Mouse (Mus musculus) v-Abl transformed pro-B cells (cell line): ENCODE measurements around the gene Noto.

Source experiments
- in situ Hi-C, 2 experiments: fragments of 400-800 bp; cut with MboI; formaldehyde crosslinking; loops; one replicate each; pipeline ENCODE4 v1.15.1; 2025; ENCODE audit not compliant: unreplicated experiment in 2 of 2

Gene Noto

DNA sequence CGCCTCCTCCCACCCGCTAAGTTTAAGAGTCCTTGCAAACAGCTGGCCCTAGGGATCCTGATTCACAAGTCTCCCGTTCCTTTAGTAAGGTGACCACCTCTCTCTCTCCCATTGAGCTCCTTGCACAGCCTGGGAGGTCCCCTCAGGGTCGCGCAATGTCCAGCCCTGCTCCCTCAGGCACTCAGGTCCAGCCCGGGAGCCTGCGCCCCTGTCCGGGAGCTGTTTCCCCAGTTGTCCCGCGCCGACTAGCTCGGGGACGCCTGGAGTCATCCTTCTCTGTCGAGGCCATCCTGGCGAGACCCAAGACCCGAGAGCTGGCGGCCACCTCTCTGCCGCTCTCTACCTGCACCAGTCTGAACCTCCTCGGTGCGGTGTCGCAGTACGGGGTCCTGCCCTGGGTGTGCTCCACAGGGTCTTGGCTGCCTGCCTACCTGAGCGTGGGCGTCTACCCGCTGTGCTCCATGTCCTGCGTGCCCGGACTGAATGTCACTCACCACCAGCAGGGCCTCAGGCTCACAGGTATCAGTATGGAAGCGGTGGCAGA lies at the start of gene Noto:
Gene Noto, plus strand, starts transcription at position 51 of the 544 bp plus-strand sequence.
- in situ Hi-C loops: loop anchor here in 1 of 2 experiments (25.0 kb wide), 2 partner anchors 387 to 1337 kb away; no protein-coding TSS in a partner anchor

DNA sequence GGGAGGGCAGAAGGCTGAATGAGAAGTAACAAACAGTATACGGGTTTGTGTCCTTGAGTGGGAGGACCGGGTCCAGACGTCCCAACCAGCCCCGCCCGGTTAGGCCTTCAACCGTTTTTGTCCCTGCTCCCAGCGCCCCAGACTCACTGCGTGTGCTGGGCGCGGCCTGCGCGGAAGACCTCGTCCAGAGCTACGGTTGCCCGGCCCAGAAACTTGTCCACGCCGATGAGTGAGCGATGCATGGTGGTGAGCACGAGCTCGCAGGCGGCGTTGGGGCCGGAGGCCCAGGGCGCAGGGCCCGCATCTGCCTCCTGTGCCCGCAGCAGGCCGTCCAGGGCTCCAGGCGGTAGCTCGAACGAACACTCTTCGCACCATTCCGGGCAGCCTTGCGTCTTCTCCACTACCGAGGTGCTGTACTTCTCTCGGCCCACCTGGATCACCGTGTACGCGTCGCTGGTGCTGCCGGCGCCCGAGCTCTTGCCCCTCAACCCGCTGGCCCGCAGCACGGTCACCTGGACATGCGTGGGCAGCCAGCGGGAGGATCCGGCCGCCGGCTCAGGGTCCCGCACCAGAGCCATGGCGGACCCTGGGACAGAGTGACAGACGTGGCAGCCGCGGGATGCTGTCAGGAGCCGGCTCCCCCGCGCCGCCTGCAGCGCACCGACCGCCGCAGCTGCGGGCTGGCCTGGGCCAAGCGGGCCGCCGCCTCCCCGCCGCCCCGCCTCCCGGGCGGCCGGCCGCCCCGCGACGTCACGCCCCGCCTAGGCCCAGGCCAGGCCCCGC lies 49.5 kb upstream of the Noto start, which contains the start of gene Rab11fip5:
Gene Rab11fip5, minus strand, starts transcription at position 684 of the 783 bp plus-strand sequence.
- in situ Hi-C loops: no loop called here

- in situ Hi-C loops: no loop called here
Observed at GRCm38 (mm10) chr6:85374734-85375114, 49.0 kb upstream of the Noto start.

- in situ Hi-C loops: no loop called here
Observed at GRCm38 (mm10) chr6:85377066-85377734, 46.5 kb upstream of the Noto start.

- in situ Hi-C loops: no loop called here
Observed at GRCm38 (mm10) chr6:85377876-85378275, 45.8 kb upstream of the Noto start.

DNA sequence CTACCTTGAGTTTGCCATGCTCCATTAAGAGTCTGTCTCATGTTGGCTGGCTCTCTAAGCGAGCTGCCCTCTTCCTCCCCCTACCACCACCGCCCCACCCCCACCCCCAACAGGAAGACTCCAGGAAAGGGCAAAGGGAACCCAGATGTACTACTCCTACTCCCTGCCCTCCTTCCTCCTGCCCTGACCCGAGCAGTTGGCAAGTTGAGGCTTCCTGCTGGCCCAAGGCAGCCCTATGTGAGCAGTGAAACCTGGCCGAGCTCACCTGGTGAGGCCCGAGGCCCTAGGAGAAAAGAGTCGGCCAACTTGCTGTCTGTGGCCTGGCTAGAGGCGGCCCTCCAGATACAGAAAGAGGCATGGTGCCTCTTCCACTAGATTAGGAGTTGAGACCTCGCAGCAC lies 45.1 kb upstream of the Noto start:
- in situ Hi-C loops: no loop called here

GRCm38 (mm10) chr6:85380201-85380900 lies 43.3 kb upstream of the Noto start:
- in situ Hi-C loops: no loop called here

DNA sequence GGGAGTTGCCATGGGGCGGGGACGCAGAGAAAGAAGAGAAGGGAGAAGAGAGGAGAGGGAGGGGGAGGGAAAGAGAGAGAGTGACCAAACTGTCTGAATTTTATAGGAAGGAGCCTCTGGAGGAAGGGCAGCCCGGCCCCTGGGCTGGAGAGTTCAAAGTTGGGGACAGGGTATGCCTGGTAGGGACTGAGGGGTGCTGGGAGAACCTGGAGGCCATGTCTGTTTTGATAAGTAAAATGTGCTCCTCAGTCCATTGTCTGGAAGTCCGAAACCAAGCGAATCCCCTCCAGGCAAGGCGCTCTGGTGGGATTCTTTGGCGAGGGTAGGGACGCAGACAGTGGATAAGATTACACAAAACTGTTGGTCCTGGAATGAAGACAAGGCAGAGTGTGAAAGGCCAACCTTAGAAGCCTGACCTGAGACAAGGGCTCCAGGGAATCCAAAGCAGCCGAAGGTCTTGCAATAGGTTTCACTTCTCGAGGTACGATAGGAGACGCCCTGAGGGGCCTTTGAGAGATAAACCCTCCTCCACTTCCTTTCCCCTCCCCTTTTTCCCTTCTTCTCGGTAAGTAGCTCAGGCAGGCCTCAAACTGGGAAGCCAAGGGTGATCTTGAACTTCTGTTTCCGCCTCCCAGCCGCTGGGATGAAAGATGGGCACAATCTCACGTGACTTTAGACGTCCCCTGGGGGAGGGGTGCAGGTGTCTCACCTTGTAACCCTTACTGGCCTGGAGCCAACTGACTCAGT lies 42.6 kb upstream of the Noto start:
- in situ Hi-C loops: no loop called here

DNA sequence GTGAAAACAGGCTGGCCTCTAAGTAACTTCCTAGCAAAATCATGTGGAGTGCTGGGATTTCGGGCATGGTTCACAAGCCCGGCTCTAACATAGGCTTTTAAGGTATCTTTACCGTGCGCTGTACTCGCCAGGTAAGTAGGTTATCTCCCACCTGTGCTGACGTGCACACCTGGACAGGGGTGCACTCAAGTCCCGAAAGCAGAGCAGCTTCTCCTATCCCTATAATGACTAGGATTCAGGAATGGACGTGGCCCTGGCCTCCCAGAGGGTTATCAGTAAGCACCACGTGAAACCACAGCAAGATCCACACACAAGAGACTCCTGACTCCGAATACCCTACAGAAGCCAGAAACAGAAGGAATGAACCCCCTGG lies 42.1 kb upstream of the Noto start:
- in situ Hi-C loops: no loop called here

DNA sequence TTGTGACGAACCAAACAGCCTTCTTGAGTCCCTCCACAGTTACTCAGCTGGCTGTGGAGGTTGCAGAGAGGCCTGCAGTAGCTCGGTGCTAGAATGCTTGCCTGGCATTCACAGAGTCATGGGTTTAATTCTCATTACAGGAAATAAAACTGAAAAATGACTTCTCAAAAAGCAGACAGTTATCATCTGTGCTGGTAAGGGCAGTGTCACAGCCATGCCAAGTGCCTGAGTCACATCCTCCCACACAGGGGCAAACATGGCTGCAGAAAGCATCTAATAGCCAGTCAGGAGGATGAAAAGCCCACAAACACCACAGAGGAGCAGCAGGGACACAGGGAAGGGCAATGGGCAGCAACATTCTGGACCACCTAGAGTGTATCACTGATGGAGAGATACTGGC lies 40.9 kb upstream of the Noto start:
- in situ Hi-C loops: no loop called here

- in situ Hi-C loops: loop anchor here (5.0 kb wide), 2 partner anchors 41 to 226 kb away; no protein-coding TSS in a partner anchor
Observed at GRCm38 (mm10) chr6:85388608-85389007, 35.1 kb upstream of the Noto start.

- in situ Hi-C loops: loop anchor here (10.0 kb wide), 2 partner anchors 127 to 227 kb away; no protein-coding TSS in a partner anchor
Observed at GRCm38 (mm10) chr6:85391803-85392202, 31.9 kb upstream of the Noto start.

- in situ Hi-C loops: loop anchor here (5.0 to 10.0 kb wide), 3 partner anchors 131 to 231 kb away; no protein-coding TSS in a partner anchor
Observed at GRCm38 (mm10) chr6:85395360-85395759, 28.3 kb upstream of the Noto start.

- in situ Hi-C loops: loop anchor here (5.0 to 10.0 kb wide), 3 partner anchors 132 to 232 kb away; no protein-coding TSS in a partner anchor
Observed at GRCm38 (mm10) chr6:85397165-85397564, 26.5 kb upstream of the Noto start.

DNA sequence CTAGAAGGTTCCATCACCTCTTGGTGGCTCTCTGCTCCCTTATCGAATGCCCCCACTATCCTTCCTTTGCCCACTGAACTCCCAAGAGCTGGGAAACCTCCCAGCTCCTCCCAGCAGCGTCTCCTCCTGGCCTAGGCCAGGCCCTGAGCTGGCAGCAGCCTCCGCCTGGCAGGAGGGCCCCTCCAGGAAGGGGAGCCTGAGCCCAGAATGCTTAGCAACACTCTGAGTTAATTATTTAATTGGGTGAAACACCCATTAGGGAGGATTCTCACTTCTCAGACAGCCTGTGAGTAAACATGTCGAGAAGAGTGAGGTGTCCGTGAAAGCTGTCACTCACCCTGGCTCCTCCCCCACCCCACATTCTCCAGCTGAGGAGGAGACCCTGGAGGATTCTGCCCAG lies 24.0 kb upstream of the Noto start:
- in situ Hi-C loops: loop anchor here (5.0 to 25.0 kb wide), 5 partner anchors 135 to 1312 kb away; no protein-coding TSS in a partner anchor

DNA sequence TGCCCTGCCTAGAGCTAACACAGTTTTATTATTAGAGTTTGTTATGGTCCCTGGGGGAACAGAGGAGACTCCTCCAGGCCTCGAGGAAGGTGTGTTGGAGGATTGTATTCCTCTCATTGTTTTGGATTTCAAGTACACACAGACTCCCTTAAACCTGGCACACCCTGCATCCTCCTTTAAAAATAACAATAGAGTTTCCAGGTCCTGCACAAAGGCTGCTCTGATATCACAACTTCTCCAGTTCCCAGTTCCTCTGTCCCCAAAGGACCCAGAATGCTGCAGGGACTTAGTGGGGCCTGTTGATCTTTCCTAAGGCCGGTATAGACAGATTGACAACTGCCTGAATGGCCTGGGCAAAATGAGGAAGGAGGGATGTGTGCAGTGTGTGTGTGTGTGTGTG lies 21.1 kb upstream of the Noto start:
- in situ Hi-C loops: loop anchor here in 1 of 2 experiments (25.0 kb wide), 2 partner anchors 365 to 1315 kb away; no protein-coding TSS in a partner anchor

DNA sequence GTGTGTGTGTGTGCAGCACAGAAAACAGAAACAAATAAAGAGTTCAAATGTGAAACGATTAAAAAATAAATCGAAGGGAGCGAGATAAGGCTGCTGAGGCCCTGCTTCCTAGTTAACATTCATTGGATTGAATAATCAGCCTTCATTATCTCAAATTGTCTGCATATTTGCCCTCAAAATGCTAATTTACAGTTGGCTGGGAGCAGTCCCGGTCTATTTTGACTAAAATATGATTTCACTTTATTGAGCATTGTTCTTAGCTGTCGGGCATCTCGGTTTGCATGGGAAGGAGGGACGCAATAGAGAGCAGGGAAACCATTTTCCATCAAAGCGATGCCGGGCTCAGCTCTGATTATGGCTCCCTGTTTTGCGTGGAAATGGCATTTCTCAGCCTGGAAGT lies 20.6 kb upstream of the Noto start:
- in situ Hi-C loops: loop anchor here in 1 of 2 experiments (25.0 kb wide), 2 partner anchors 366 to 1316 kb away; no protein-coding TSS in a partner anchor

GRCm38 (mm10) chr6:85409003-85409402 lies 14.7 kb upstream of the Noto start:
- in situ Hi-C loops: loop anchor here in 1 of 2 experiments (25.0 kb wide), 2 partner anchors 372 to 1322 kb away; no protein-coding TSS in a partner anchor

GRCm38 (mm10) chr6:85410771-85411273 lies 12.9 kb upstream of the Noto start:
- in situ Hi-C loops: loop anchor here (10.0 to 25.0 kb wide), 3 partner anchors 256 to 1324 kb away; no protein-coding TSS in a partner anchor
